Mouse (Mus musculus): ENCODE data around the gene Ephb2. TPM values are rescaled to one million over a fixed set of nuclear protein-coding genes. Genes with fewer than 3 reads are reported as not detected.

Ephb2 gene
- polyA plus RNA-seq, 1 experiment: 10.4 TPM

- Histone ChIP-seq H3K4me1 (ENCODE audit: control insufficient read depth, insufficient read depth, low read length) (no peaks in the 10 kb centered on the region), H3K27ac (ENCODE audit: insufficient read depth, low read depth, low read length) (no peak overlapping the region), H3K27me3 (replicated peaks; ENCODE audit: control insufficient read depth, insufficient read depth, low read length) (no peaks in the 10 kb centered on the region), H3K4me3 (ENCODE audit: insufficient read depth, low read depth, low read length) (no peak overlapping the region), H3K36me3 (ENCODE audit: control insufficient read depth, insufficient read depth, low read length) (no peaks in the 10 kb centered on the region)
- TF ChIP-seq CTCF (conservative IDR thresholded peaks at IDR 0.05; ENCODE audit: insufficient read depth, insufficient read length, low read depth, low read length) (no peak), POLR2A (IDR thresholded peaks at IDR 0.05; ENCODE audit: low read depth, low read length) (no peak)
- 76% methylated on average over 14 of the region's 14 CpGs for WGBS
- no peak for DNase-seq
Measured at GRCm38 (mm10) chr4:136680641-136681040, 155.1 kb downstream of the Ephb2 start.

- Histone ChIP-seq H3K36me3 (ENCODE audit: control insufficient read depth, insufficient read depth, low read length) (no peaks in the 10 kb centered on the region), H3K27ac (ENCODE audit: insufficient read depth, low read depth, low read length) (no peak overlapping the region), H3K4me3 (ENCODE audit: insufficient read depth, low read depth, low read length) (no peak overlapping the region), H3K4me1 (ENCODE audit: control insufficient read depth, insufficient read depth, low read length) (no peaks in the 10 kb centered on the region), H3K27me3 (replicated peaks; ENCODE audit: control insufficient read depth, insufficient read depth, low read length) (no peaks in the 10 kb centered on the region)
- DNase-seq: no peak
- TF ChIP-seq POLR2A (IDR thresholded peaks at IDR 0.05; ENCODE audit: low read depth, low read length) (no peak), CTCF (conservative IDR thresholded peaks at IDR 0.05; ENCODE audit: insufficient read depth, insufficient read length, low read depth, low read length) (no peak)
- WGBS: 83% methylated on average over 8 of the region's 8 CpGs
Measured at GRCm38 (mm10) chr4:136679221-136679620, 156.6 kb downstream of the Ephb2 start.

GRCm38 (mm10) chr4:136678480-136678879, 157.3 kb downstream of the Ephb2 start:
- no peak for TF ChIP-seq POLR2A (IDR thresholded peaks at IDR 0.05; ENCODE audit: low read depth, low read length)
- TF ChIP-seq CTCF (conservative IDR thresholded peaks at IDR 0.05; ENCODE audit: insufficient read depth, insufficient read length, low read depth, low read length): peak; percentile 98
- Histone ChIP-seq H3K4me3 (ENCODE audit: insufficient read depth, low read depth, low read length) (no peak overlapping the region), H3K4me1 (ENCODE audit: control insufficient read depth, insufficient read depth, low read length) (no peaks in the 10 kb centered on the region), H3K36me3 (ENCODE audit: control insufficient read depth, insufficient read depth, low read length) (no peaks in the 10 kb centered on the region), H3K27me3 (replicated peaks; ENCODE audit: control insufficient read depth, insufficient read depth, low read length) (no peaks in the 10 kb centered on the region), H3K27ac (ENCODE audit: insufficient read depth, low read depth, low read length) (no peak overlapping the region)
- peak; percentile 87 for DNase-seq
- 3% methylated on average over 3 of the region's 3 CpGs for WGBS

- Histone ChIP-seq H3K4me3 (ENCODE audit: insufficient read depth, low read depth, low read length) (no peak overlapping the region), H3K27me3 (replicated peaks; ENCODE audit: control insufficient read depth, insufficient read depth, low read length) (no peaks in the 10 kb centered on the region), H3K36me3 (ENCODE audit: control insufficient read depth, insufficient read depth, low read length) (no peaks in the 10 kb centered on the region), H3K27ac (ENCODE audit: insufficient read depth, low read depth, low read length) (no peak overlapping the region), H3K4me1 (ENCODE audit: control insufficient read depth, insufficient read depth, low read length) (no peaks in the 10 kb centered on the region)
- DNase-seq: no peak
- TF ChIP-seq CTCF (conservative IDR thresholded peaks at IDR 0.05; ENCODE audit: insufficient read depth, insufficient read length, low read depth, low read length): no peak
- TF ChIP-seq POLR2A (IDR thresholded peaks at IDR 0.05; ENCODE audit: low read depth, low read length): no peak
- WGBS: 86% methylated on average over 9 of the region's 9 CpGs
Measured at GRCm38 (mm10) chr4:136675439-136675838, 160.3 kb downstream of the Ephb2 start.

GRCm38 (mm10) chr4:136672335-136673090, 163.3 kb downstream of the Ephb2 start:
- 90% methylated on average over 19 of the region's 19 CpGs for WGBS
- Histone ChIP-seq H3K27ac (ENCODE audit: insufficient read depth, low read depth, low read length) (no peak overlapping the region), H3K4me1 (ENCODE audit: control insufficient read depth, insufficient read depth, low read length) (no peaks in the 10 kb centered on the region), H3K36me3 (ENCODE audit: control insufficient read depth, insufficient read depth, low read length) (no peaks in the 10 kb centered on the region), H3K4me3 (ENCODE audit: insufficient read depth, low read depth, low read length) (no peak overlapping the region), H3K27me3 (replicated peaks; ENCODE audit: control insufficient read depth, insufficient read depth, low read length) (no peaks in the 10 kb centered on the region)
- no peak for TF ChIP-seq CTCF (conservative IDR thresholded peaks at IDR 0.05; ENCODE audit: insufficient read depth, insufficient read length, low read depth, low read length)
- no peak for TF ChIP-seq POLR2A (IDR thresholded peaks at IDR 0.05; ENCODE audit: low read depth, low read length)
- no peak for DNase-seq

- no peak for DNase-seq
- 59% methylated on average over 10 of the region's 10 CpGs for WGBS
- no peaks in the 10 kb centered on the region for H3K27me3 ChIP-seq (replicated peaks; ENCODE audit: control insufficient read depth, insufficient read depth, low read length)
Measured at GRCm38 (mm10) chr4:136667757-136668156, 168.0 kb downstream of the Ephb2 start.

GRCm38 (mm10) chr4:136666002-136666401, 169.8 kb downstream of the Ephb2 start:
- Histone ChIP-seq H3K27ac (ENCODE audit: insufficient read depth, low read depth, low read length) (no peak overlapping the region), H3K36me3 (ENCODE audit: control insufficient read depth, insufficient read depth, low read length) (no peaks in the 10 kb centered on the region), H3K27me3 (replicated peaks; ENCODE audit: control insufficient read depth, insufficient read depth, low read length) (no peaks in the 10 kb centered on the region), H3K4me3 (ENCODE audit: insufficient read depth, low read depth, low read length) (no peak overlapping the region), H3K4me1 (ENCODE audit: control insufficient read depth, insufficient read depth, low read length) (no peaks in the 10 kb centered on the region)
- no peak for DNase-seq
- TF ChIP-seq POLR2A (IDR thresholded peaks at IDR 0.05; ENCODE audit: low read depth, low read length) (no peak), CTCF (conservative IDR thresholded peaks at IDR 0.05; ENCODE audit: insufficient read depth, insufficient read length, low read depth, low read length) (peak; percentile 31; the same call in 1 of the 2 replicates)
- 62% methylated on average over 4 of the region's 4 CpGs for WGBS

More at GRCm38 (mm10) chr4:136667757-136668156, 168.0 kb downstream of the Ephb2 start:
- Histone ChIP-seq H3K36me3 (ENCODE audit: control insufficient read depth, insufficient read depth, low read length) (no peaks in the 10 kb centered on the region), H3K4me1 (ENCODE audit: control insufficient read depth, insufficient read depth, low read length) (no peaks in the 10 kb centered on the region), H3K4me3 (ENCODE audit: insufficient read depth, low read depth, low read length) (no peak overlapping the region), H3K27ac (ENCODE audit: insufficient read depth, low read depth, low read length) (no peak overlapping the region)
- TF ChIP-seq POLR2A (IDR thresholded peaks at IDR 0.05; ENCODE audit: low read depth, low read length) (no peak), CTCF (conservative IDR thresholded peaks at IDR 0.05; ENCODE audit: insufficient read depth, insufficient read length, low read depth, low read length) (no peak)
